9 mouse cellular contexts compared by ENCODE assay signal in genomic region chr7:142430160-142430678, GRCm38 (mm10). TPM values are rescaled to one million over a fixed set of nuclear protein-coding genes. Genes with fewer than 3 reads are reported as not detected.
A peak's percentile ranks its signal among the peaks of the same experiment; 100 is the strongest.
DNase-seq lines count a peak whose midpoint lies in the region; ATAC-seq lines count a peak whose summit lies in the region.
"Had no signal": no experiment of that assay in that cellular context is flagged by ENCODE, and none has a peak within 500 bp of the region (broad histone marks: within the 10 kb centered on the region; RNA-seq: fewer than 3 reads in every experiment).

No protein-coding gene starts in this region.

- H3K27me3 ChIP-seq in hindbrain, embryonic 12.5 days: peaks cover 4% of the 10 kb centered on the region; the same call in 1 of the 2 replicates

- DNase-seq in adrenal gland, postnatal 10 days: peak; percentile 41
- DNase-seq in adrenal gland, adult 2 months: no peak
- DNase-seq in left cerebral cortex, postnatal 10 days (ENCODE audit: extremely low spot score in 1 of 2, low spot score in 2 of 2): peak; percentile 57 to 89
- no peak for DNase-seq in left cerebral cortex, adult 11 months (ENCODE audit: low spot score)
- peak; percentile 87 for DNase-seq in lung, postnatal 10 days
- no peak for DNase-seq in B cell, adult 2 months

- peak overlapping the region; percentile 58 for H3K27ac ChIP-seq in hindbrain, embryonic 12.5 days
- H3K27ac ChIP-seq: liver, embryonic 15.5 days had no signal

- no peak overlapping the region for H3K4me3 ChIP-seq in hindbrain, embryonic 12.5 days
- H3K4me3 ChIP-seq: liver, embryonic 15.5 days had no signal

- H3K4me2 ChIP-seq in hindbrain, embryonic 12.5 days (replicated peaks): no peak overlapping the region
- H3K4me2 ChIP-seq: liver, embryonic 15.5 days had no signal

- peak; percentile 82 for ATAC-seq in hindbrain, embryonic 12.5 days (ENCODE audit: low FRiP score)
- ATAC-seq in megakaryocyte progenitor cell, adult 5-6 weeks (replicated peaks; ENCODE audit: poor library complexity): no peak

- 47% methylated on average over 12 of the region's 12 CpGs for WGBS in hindbrain, embryonic 12.5 days

- no peaks in the 10 kb centered on the region for H3K36me3 ChIP-seq in hindbrain, embryonic 12.5 days
- H3K36me3 ChIP-seq: liver, embryonic 15.5 days had no signal

- intact Hi-C loops in left cerebral cortex, postnatal 10 days (cut with DNase I): loop anchor here (10.0 kb wide), 1 partner anchor 245 kb away; no protein-coding TSS in a partner anchor

- peaks cover 27% of the 10 kb centered on the region for H3K4me1 ChIP-seq in hindbrain, embryonic 12.5 days

- H3K9ac ChIP-seq in hindbrain, embryonic 12.5 days: no peak overlapping the region
- H3K9ac ChIP-seq: liver, embryonic 15.5 days had no signal

- H3K9me3 ChIP-seq in hindbrain, embryonic 12.5 days (replicated peaks): no peaks in the 10 kb centered on the region
- H3K9me3 ChIP-seq: liver, embryonic 15.5 days had no signal

RNA-seq across cellular contexts. Expression of gene Syt8, which starts 4.4 kb away (rescaled TPM):
- not detected for total RNA-seq in adrenal gland, postnatal 10 days (2021)
- not detected for total RNA-seq in adrenal gland, adult 2 months (2021)
- polyA plus RNA-seq in adrenal gland, adult 2 months (2012; rRNA removed): 0.16 and 0.20 TPM in 2 replicates
- not detected for total RNA-seq in left cerebral cortex, postnatal 10 days (2021)
- polyA plus RNA-seq in hindbrain, embryonic 12.5 days (2016; fragmentation: Nextera tagmentation; extraction: Ambion mirVana): 0.30 TPM in 1 of 2 replicates, not detected in the other
- total RNA-seq in megakaryocyte progenitor cell, adult 5-6 weeks (2015): not detected in 2 replicates
- total RNA-seq in megakaryocyte progenitor cell, adult 5-6 weeks (2017): not detected in 2 replicates

RNA-seq across cellular contexts. Expression of gene Tnni2, which starts 11.4 kb away (rescaled TPM):
- 100 to 1,000 TPM; 196 to 793 TPM for total RNA-seq in adrenal gland, postnatal 10 days (2021)
- under 1 TPM; 0.62 to 0.63 TPM for total RNA-seq in adrenal gland, adult 2 months (2021)
- polyA plus RNA-seq in adrenal gland, adult 2 months (2012; rRNA removed): 0.15 TPM in 1 of 2 replicates, not detected in the other
- under 1 TPM in 1 of 2 experiments, not detected in 1; 0.83 TPM for total RNA-seq in left cerebral cortex, postnatal 10 days (2021)
- polyA plus RNA-seq in hindbrain, embryonic 12.5 days (2016; fragmentation: Nextera tagmentation; extraction: Ambion mirVana): 1.9 and 3.6 TPM in 2 replicates
- 6.0 and 8.0 TPM in 2 replicates for total RNA-seq in megakaryocyte progenitor cell, adult 5-6 weeks (2015)
- 2.4 and 7.7 TPM in 2 replicates for total RNA-seq in megakaryocyte progenitor cell, adult 5-6 weeks (2017)

RNA-seq across cellular contexts. Expression of gene Lsp1, which starts 30.4 kb away (rescaled TPM):
- total RNA-seq in adrenal gland, postnatal 10 days (2021): 10 to 100 TPM; 26.7 to 39.3 TPM
- 10 to 100 TPM; 20.9 to 28.7 TPM for total RNA-seq in adrenal gland, adult 2 months (2021)
- polyA plus RNA-seq in adrenal gland, adult 2 months (2012; rRNA removed): 22.2 and 25.1 TPM in 2 replicates
- total RNA-seq in left cerebral cortex, postnatal 10 days (2021): 1 to 10 TPM; 5.2 to 8.1 TPM
- polyA plus RNA-seq in hindbrain, embryonic 12.5 days (2016; fragmentation: Nextera tagmentation; extraction: Ambion mirVana): 9.6 and 14.4 TPM in 2 replicates
- 45.9 and 75.5 TPM in 2 replicates for total RNA-seq in megakaryocyte progenitor cell, adult 5-6 weeks (2015)
- total RNA-seq in megakaryocyte progenitor cell, adult 5-6 weeks (2017): 65.5 and 67.5 TPM in 2 replicates

RNA-seq across cellular contexts. Expression of gene Ctsd, which starts 42.4 kb away (rescaled TPM):
- 100 to 1,000 TPM; 603 to 610 TPM for total RNA-seq in adrenal gland, postnatal 10 days (2021)
- total RNA-seq in adrenal gland, adult 2 months (2021): 1,000 to 10,000 TPM in 1 of 2 experiments, 100 to 1,000 TPM in 1; 904 to 1,338 TPM
- polyA plus RNA-seq in adrenal gland, adult 2 months (2012; rRNA removed): 889 and 996 TPM in 2 replicates
- 100 to 1,000 TPM; 244 to 255 TPM for total RNA-seq in left cerebral cortex, postnatal 10 days (2021)
- polyA plus RNA-seq in hindbrain, embryonic 12.5 days (2016; fragmentation: Nextera tagmentation; extraction: Ambion mirVana): 213 and 215 TPM in 2 replicates
- total RNA-seq in megakaryocyte progenitor cell, adult 5-6 weeks (2015): 115 and 133 TPM in 2 replicates
- 129 and 170 TPM in 2 replicates for total RNA-seq in megakaryocyte progenitor cell, adult 5-6 weeks (2017)

RNA-seq across cellular contexts. Expression of gene Gm49369, which starts 47.8 kb away (rescaled TPM):
- total RNA-seq in adrenal gland, postnatal 10 days (2021): 1 to 10 TPM in 1 of 2 experiments, under 1 TPM in 1; 0.73 to 3.7 TPM
- 1 to 10 TPM; 2.9 to 6.9 TPM for total RNA-seq in adrenal gland, adult 2 months (2021)
- not detected in 2 replicates for polyA plus RNA-seq in adrenal gland, adult 2 months (2012; rRNA removed)
- 1 to 10 TPM in 1 of 2 experiments, not detected in 1; 1.9 TPM for total RNA-seq in left cerebral cortex, postnatal 10 days (2021)
- not detected in 2 replicates for polyA plus RNA-seq in hindbrain, embryonic 12.5 days (2016; fragmentation: Nextera tagmentation; extraction: Ambion mirVana)
- total RNA-seq in megakaryocyte progenitor cell, adult 5-6 weeks (2015): not detected in 2 replicates
- total RNA-seq in megakaryocyte progenitor cell, adult 5-6 weeks (2017): 25.2 and 59.0 TPM in 2 replicates

Comparison
In these comparisons a context has a peak if more than half of its experiments do, and no peak if none do; other contexts are left out.
1. DNase-seq: peak in adrenal gland, postnatal 10 days (single experiment), left cerebral cortex, postnatal 10 days (2 of 2) and lung, postnatal 10 days (single experiment); none in adrenal gland, adult 2 months (single experiment), left cerebral cortex, adult 11 months (single experiment) and B cell, adult 2 months (0 of 2).
2. RNA of gene Tnni2, which starts 11.4 kb away (total RNA-seq): 196 to 793 TPM in adrenal gland, postnatal 10 days; 2.4 to 8.0 TPM in megakaryocyte progenitor cell, adult 5-6 weeks, 0.83 TPM in left cerebral cortex, postnatal 10 days and 0.62 to 0.63 TPM in adrenal gland, adult 2 months; every median in the first group is over 10 times any median in the second.